Mouse (Mus musculus): ENCODE measurements around the gene Ufd1. TPM values are rescaled to one million over a fixed set of nuclear protein-coding genes. Genes with fewer than 3 reads are reported as not detected.

The Ufd1 gene
- 110 and 114 TPM in 2 replicates for polyA plus RNA-seq (2015; fragmentation: Nextera tagmentation; extraction: Ambion mirVana)

GRCm38 (mm10) chr16:18811468-18812384, at the start of gene Ufd1, which contains the start of gene Cdc45:
Gene Ufd1 (plus strand): TSS chr16:18811779.
Gene Cdc45 (minus strand): TSS chr16:18811987.
- H3K27ac ChIP-seq (replicated peaks), result peak within 1 kb of the TSS; percentile 81
- H3K4me2 ChIP-seq, result peak within 1 kb of the TSS; percentile 87
- peak within 1 kb of the TSS; percentile 94 for H3K4me3 ChIP-seq (replicated peaks)
- H3K4me1 ChIP-seq, result peaks cover 21% of the 10 kb centered on the region
- no peaks in the 10 kb centered on the region for H3K9me3 ChIP-seq (replicated peaks)
- H3K9ac ChIP-seq (replicated peaks), result peak within 1 kb of the TSS; percentile 84
- no peaks in the 10 kb centered on the region for H3K27me3 ChIP-seq (replicated peaks)
- H3K36me3 ChIP-seq, result peaks cover 16% of the 10 kb centered on the region
- under 1% methylated on average over 42 of the region's 42 CpGs for WGBS
- peak; percentile 98 for ATAC-seq (ENCODE audit: low FRiP score)

- ATAC-seq (ENCODE audit: low FRiP score), result no peak
- Histone ChIP-seq H3K36me3 (no peaks in the 10 kb centered on the region), H3K4me1 (no peaks in the 10 kb centered on the region), H3K4me2 (no peak overlapping the region), H3K4me3 (replicated peaks) (no peak overlapping the region), H3K27ac (replicated peaks) (no peak overlapping the region), H3K9ac (replicated peaks) (no peak overlapping the region), H3K27me3 (replicated peaks) (no peaks in the 10 kb centered on the region), H3K9me3 (replicated peaks) (no peaks in the 10 kb centered on the region)
- WGBS, result 83% methylated on average over 3 of the region's 3 CpGs
Measured at GRCm38 (mm10) chr16:18762960-18763359, 48.6 kb upstream of the Ufd1 start.

DNA sequence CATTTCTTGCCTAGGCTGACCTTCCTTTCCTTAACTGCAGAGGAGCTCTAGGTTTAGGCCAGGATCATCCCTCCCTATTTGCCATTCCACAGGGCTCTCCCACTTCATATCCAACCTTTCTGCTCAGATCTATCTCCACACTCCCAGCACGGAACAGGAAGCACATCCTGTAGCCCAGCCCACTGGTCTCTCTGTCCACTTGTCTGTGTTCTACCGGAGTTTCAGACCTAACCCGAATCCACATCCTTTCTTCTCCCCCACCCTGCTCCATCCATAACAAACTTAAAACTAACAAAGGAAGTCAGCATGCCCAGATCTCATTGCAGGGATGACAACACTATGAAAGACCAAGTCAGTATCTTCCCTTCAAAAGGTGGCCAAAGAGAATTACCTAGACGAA, 45.2 kb upstream of the Ufd1 start:
- Histone ChIP-seq H3K4me2 (no peak overlapping the region), H3K4me3 (replicated peaks) (no peak overlapping the region), H3K9me3 (replicated peaks) (no peaks in the 10 kb centered on the region), H3K4me1 (no peaks in the 10 kb centered on the region), H3K9ac (replicated peaks) (no peak overlapping the region), H3K27me3 (replicated peaks) (no peaks in the 10 kb centered on the region), H3K36me3 (no peaks in the 10 kb centered on the region), H3K27ac (replicated peaks) (no peak overlapping the region)
- no peak for ATAC-seq (ENCODE audit: low FRiP score)
- 85% methylated on average over 4 of the region's 4 CpGs for WGBS

GRCm38 (mm10) chr16:18769501-18769900, 42.1 kb upstream of the Ufd1 start:
- no peak overlapping the region for H3K4me2 ChIP-seq
- no peaks in the 10 kb centered on the region for H3K9me3 ChIP-seq (replicated peaks)
- H3K9ac ChIP-seq (replicated peaks), result no peak overlapping the region
- H3K4me3 ChIP-seq (replicated peaks), result no peak overlapping the region
- no peaks in the 10 kb centered on the region for H3K36me3 ChIP-seq
- H3K27ac ChIP-seq (replicated peaks), result no peak overlapping the region
- no peaks in the 10 kb centered on the region for H3K4me1 ChIP-seq
- 76% methylated on average over 1 of the region's 1 CpGs for WGBS
- no peak for ATAC-seq (ENCODE audit: low FRiP score)
- no peaks in the 10 kb centered on the region for H3K27me3 ChIP-seq (replicated peaks)

DNA sequence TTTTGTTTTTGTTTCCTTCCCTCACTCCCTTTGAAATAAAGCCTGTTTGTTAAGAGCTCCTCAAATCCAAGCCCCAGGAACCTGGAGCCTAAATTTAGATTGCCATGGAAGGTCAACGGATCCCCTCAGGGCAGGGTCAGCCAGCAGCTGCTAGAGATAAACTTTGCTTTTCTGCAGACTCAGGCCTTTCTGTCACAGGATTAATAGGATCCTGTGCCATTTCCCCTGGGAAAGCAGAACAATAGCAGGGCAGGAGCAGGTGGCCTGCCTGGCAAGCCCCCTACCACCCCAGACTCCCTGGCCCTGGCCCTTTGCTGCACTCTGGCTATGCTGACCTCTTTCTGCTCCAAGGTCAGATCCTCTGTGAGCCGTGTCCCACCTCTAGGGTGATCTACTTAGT, 37.6 kb upstream of the Ufd1 start:
- Histone ChIP-seq H3K9me3 (replicated peaks) (no peaks in the 10 kb centered on the region), H3K4me1 (peaks cover 16% of the 10 kb centered on the region), H3K36me3 (no peaks in the 10 kb centered on the region), H3K9ac (replicated peaks) (no peak overlapping the region), H3K27me3 (replicated peaks) (peaks cover 40% of the 10 kb centered on the region), H3K27ac (replicated peaks) (no peak overlapping the region), H3K4me3 (replicated peaks) (no peak overlapping the region), H3K4me2 (no peak overlapping the region)
- WGBS, result 27% methylated on average over 2 of the region's 2 CpGs
- ATAC-seq (ENCODE audit: low FRiP score), result no peak

GRCm38 (mm10) chr16:18775621-18776555, 35.7 kb upstream of the Ufd1 start:
- Histone ChIP-seq H3K4me1 (peaks cover 16% of the 10 kb centered on the region), H3K27me3 (replicated peaks) (peaks cover 44% of the 10 kb centered on the region), H3K9me3 (replicated peaks) (no peaks in the 10 kb centered on the region), H3K4me3 (replicated peaks) (peak overlapping the region; percentile 46), H3K36me3 (no peaks in the 10 kb centered on the region), H3K4me2 (peak overlapping the region; percentile 76), H3K9ac (replicated peaks) (no peak overlapping the region), H3K27ac (replicated peaks) (no peak overlapping the region)
- 32% methylated on average over 18 of the region's 18 CpGs for WGBS
- no peak for ATAC-seq (ENCODE audit: low FRiP score)

GRCm38 (mm10) chr16:18776556-18777100, 35.0 kb upstream of the Ufd1 start, which contains the start of gene Cldn5:
Gene Cldn5 (plus strand): TSS chr16:18776847.
- 6% methylated on average over 19 of the region's 19 CpGs for WGBS
- Histone ChIP-seq H3K27me3 (replicated peaks) (peaks cover 44% of the 10 kb centered on the region), H3K27ac (replicated peaks) (peak within 1 kb of the TSS; percentile 24; the same call in 1 of the 2 replicates)

DNA sequence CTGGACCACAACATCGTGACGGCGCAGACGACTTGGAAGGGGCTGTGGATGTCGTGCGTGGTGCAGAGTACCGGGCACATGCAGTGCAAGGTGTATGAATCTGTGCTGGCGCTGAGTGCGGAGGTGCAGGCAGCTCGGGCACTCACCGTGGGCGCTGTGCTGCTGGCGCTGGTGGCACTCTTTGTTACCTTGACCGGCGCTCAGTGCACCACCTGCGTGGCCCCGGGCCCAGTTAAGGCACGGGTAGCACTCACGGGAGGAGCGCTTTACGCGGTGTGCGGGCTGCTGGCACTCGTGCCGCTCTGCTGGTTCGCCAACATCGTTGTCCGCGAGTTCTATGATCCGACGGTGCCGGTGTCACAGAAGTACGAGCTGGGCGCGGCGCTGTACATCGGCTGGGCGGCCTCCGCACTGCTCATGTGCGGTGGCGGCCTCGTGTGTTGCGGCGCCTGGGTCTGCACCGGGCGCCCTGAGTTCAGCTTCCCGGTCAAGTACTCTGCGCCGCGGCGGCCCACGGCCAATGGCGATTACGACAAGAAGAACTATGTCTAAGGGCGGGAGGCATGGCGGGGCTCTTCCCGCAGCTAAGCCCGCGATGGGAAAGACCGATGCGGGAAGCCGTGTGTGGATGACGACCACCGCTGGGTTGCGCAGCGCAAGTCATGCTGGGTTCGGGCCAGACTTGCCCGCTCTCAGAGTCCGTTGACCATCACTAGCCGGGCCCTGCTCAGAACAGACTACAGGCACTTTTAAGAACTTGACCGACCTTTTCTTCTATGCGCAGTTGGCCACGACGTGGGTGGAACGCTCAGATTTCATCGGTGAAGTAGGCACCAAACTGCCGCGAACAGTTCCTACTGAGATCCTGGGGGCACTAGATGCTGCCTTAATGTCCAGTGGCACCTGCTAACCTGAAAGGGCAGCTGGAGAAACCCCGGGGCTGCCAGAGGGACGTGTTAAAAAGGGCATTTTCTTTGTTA, 34.2 kb upstream of the Ufd1 start:
- no peaks in the 10 kb centered on the region for H3K9me3 ChIP-seq (replicated peaks)
- H3K4me1 ChIP-seq, result peaks cover 16% of the 10 kb centered on the region
- peaks cover 44% of the 10 kb centered on the region for H3K27me3 ChIP-seq (replicated peaks)
- ATAC-seq (ENCODE audit: low FRiP score), result peak; percentile 73
- H3K27ac ChIP-seq (replicated peaks), result peak overlapping the region; percentile 24; the same call in 1 of the 2 replicates
- peak overlapping the region; percentile 46 for H3K4me3 ChIP-seq (replicated peaks)
- peak overlapping the region; percentile 76 for H3K4me2 ChIP-seq
- H3K36me3 ChIP-seq, result no peaks in the 10 kb centered on the region
- 2% methylated on average over 80 of the region's 80 CpGs for WGBS
- peak overlapping the region; percentile 40 for H3K9ac ChIP-seq (replicated peaks)

More at GRCm38 (mm10) chr16:18776556-18777100, 35.0 kb upstream of the Ufd1 start, which contains the start of gene Cldn5:
- Histone ChIP-seq H3K36me3 (no peaks in the 10 kb centered on the region), H3K4me3 (replicated peaks) (peak within 1 kb of the TSS; percentile 46), H3K4me1 (peaks cover 16% of the 10 kb centered on the region), H3K4me2 (peak within 1 kb of the TSS; percentile 76), H3K9me3 (replicated peaks) (no peaks in the 10 kb centered on the region), H3K9ac (replicated peaks) (peak within 1 kb of the TSS; percentile 40)
- ATAC-seq (ENCODE audit: low FRiP score), result peak; percentile 24; the same call in 1 of the 2 replicates

- no peaks in the 10 kb centered on the region for H3K9me3 ChIP-seq (replicated peaks)
- H3K27me3 ChIP-seq (replicated peaks), result peaks cover 44% of the 10 kb centered on the region
- peak overlapping the region; percentile 35; the same call in 1 of the 2 replicates for H3K27ac ChIP-seq (replicated peaks)
- peaks cover 16% of the 10 kb centered on the region for H3K4me1 ChIP-seq
- WGBS, result 78% methylated on average over 2 of the region's 2 CpGs
- no peak for ATAC-seq (ENCODE audit: low FRiP score)
- H3K9ac ChIP-seq (replicated peaks), result no peak overlapping the region
- H3K4me2 ChIP-seq, result peak overlapping the region; percentile 76; the same call in 1 of the 2 replicates
- H3K4me3 ChIP-seq (replicated peaks), result peak overlapping the region; percentile 46
- H3K36me3 ChIP-seq, result no peaks in the 10 kb centered on the region
Measured at GRCm38 (mm10) chr16:18778461-18778860, 33.1 kb upstream of the Ufd1 start.

- 91% methylated on average over 10 of the region's 10 CpGs for WGBS
- Histone ChIP-seq H3K9ac (replicated peaks) (no peak overlapping the region), H3K4me3 (replicated peaks) (no peak overlapping the region), H3K4me1 (peaks cover 13% of the 10 kb centered on the region), H3K4me2 (no peak overlapping the region), H3K9me3 (replicated peaks) (no peaks in the 10 kb centered on the region), H3K27ac (replicated peaks) (no peak overlapping the region), H3K27me3 (replicated peaks) (peaks cover 24% of the 10 kb centered on the region), H3K36me3 (no peaks in the 10 kb centered on the region; the same call in 1 of the 2 replicates)
- no peak for ATAC-seq (ENCODE audit: low FRiP score)
Measured at GRCm38 (mm10) chr16:18781810-18782209, 29.8 kb upstream of the Ufd1 start.

Data from neural tube, embryonic 15.5 days (tissue).